Mouse (Mus musculus) heart, embryonic 14.5 days (tissue): ENCODE results near the gene Nup54. TPM values are rescaled to one million over a fixed set of nuclear protein-coding genes. Genes with fewer than 3 reads are reported as not detected.

Experiments used
- ATAC-seq: fragments of 200-750 bp; cut with Nextera tagmentation; 2 replicates; pipeline ENCODE4 v1.8.0; 2017; ENCODE audit warnings: low read depth, moderate TSS enrichment; ENCODE audit not compliant: insufficient number of reproducible peaks, insufficient read depth, low FRiP score
- H3K27ac ChIP-seq, 2 experiments: fragments of 200-500 bp in 1 of 2; fragments of 300-500 bp in 1 of 2; sonication (generic) in 1 of 2; replicated peaks in 1 of 2; 2 replicates each; pipeline ENCODE4 v1.5.1; 2012 to 2014; ENCODE audit warnings: low read depth in 2 of 2, low read length in 2 of 2, control low read depth in 1 of 2, mild to moderate bottlenecking in 1 of 2, mixed read lengths in 1 of 2; ENCODE audit not compliant: control insufficient read depth in 1 of 2, insufficient read depth in 1 of 2
- H3K27me3 ChIP-seq: fragments of 300-500 bp; sonication (generic); 2 replicates; pipeline ENCODE4 v1.6.1; 2014; ENCODE audit warnings: mild to moderate bottlenecking, low read length, control low read depth; ENCODE audit not compliant: control insufficient read depth, insufficient read depth
- H3K36me3 ChIP-seq: fragments of 300-500 bp; sonication (generic); 2 replicates; pipeline ENCODE4 v1.6.1; 2014; ENCODE audit warnings: mild to moderate bottlenecking, control low read depth, low read length, mixed read lengths; ENCODE audit not compliant: control insufficient read depth, insufficient read depth
- H3K4me1 ChIP-seq, 2 experiments: fragments of 200-500 bp in 1 of 2; fragments of 300-500 bp in 1 of 2; sonication (generic) in 1 of 2; 2 replicates each; pipeline ENCODE4 v1.6.1; 2012 to 2014; ENCODE audit warnings: low read length in 2 of 2, control low read depth in 1 of 2, mixed read lengths in 1 of 2; ENCODE audit not compliant: control insufficient read depth in 2 of 2, insufficient read depth in 2 of 2
- H3K4me2 ChIP-seq: fragments of 300-500 bp; sonication (generic); 2 replicates; pipeline ENCODE4 v1.6.1; 2014; ENCODE audit warnings: mild to moderate bottlenecking, low read length
- H3K4me3 ChIP-seq, 2 experiments: fragments of 200-500 bp in 1 of 2; fragments of 300-500 bp in 1 of 2; sonication (generic) in 1 of 2; 2 replicates each; pipeline ENCODE4 v1.5.1; 2012 to 2014; ENCODE audit warnings: low read length in 2 of 2, mild to moderate bottlenecking in 2 of 2, control low read depth in 1 of 2, low read depth in 1 of 2, moderate library complexity in 1 of 2; ENCODE audit not compliant: control insufficient read depth in 1 of 2, insufficient read depth in 1 of 2
- H3K9ac ChIP-seq: fragments of 300-500 bp; sonication (generic); 2 replicates; pipeline ENCODE4 v1.6.1; 2014; ENCODE audit warnings: mild to moderate bottlenecking, low read length
- H3K9me3 ChIP-seq: fragments of 300-500 bp; sonication (generic); 2 replicates; pipeline ENCODE4 v1.6.1; 2016; ENCODE audit warnings: low read length, control low read depth; ENCODE audit not compliant: control insufficient read depth
- whole genome bisulfite sequencing: fragments of 180-500 bp; shearing (Covaris S2); extraction: QIAGEN DNeasy Blood & Tissue Kit; methylation state at CpG from one replicate; pipeline ENCODE4 v1.1.7; 2014; 5-methylcytosine and 5-hydroxymethylcytosine counted together
- microRNA-seq: library from miRNA; unstranded; fragments of <30 nt; microRNA quantifications from one replicate; pipeline ENCODE4, GENCODE M21; 2016
- polyA plus RNA-seq: library from polyadenylated mRNA; unstranded; fragments of >200 nt; fragmentation: Nextera tagmentation; extraction: Ambion mirVana; gene quantifications from 2 replicates; pipeline ENCODE4 v1.2.1, GENCODE M21; 2014

Gene Nup54
- polyA plus RNA-seq, 1 experiment from 2014 or later, result 35.9 TPM

DNA sequence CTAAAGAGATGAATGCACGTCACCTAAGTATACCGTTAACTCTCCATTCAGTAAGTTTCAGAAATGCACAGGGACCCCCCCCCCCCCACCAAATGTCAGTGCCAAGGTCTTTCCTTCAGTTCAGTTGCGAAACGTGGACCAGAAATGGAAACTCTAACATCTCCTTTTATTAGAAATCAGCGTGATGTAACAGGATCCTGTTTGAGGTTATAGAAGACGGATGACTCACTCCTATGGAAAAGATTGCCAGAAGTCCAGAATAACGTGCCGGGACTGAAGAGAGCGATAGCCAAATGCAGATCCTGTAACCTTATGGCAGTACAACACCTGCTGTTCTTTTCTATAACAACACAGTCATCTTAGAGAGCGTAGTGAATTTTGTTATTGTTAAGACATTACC, 66.6 kb downstream of the Nup54 start:
- Histone ChIP-seq H3K9me3 (no peaks in the 10 kb centered on the region), H3K36me3 (no peaks in the 10 kb centered on the region), H3K4me3 (no peak overlapping the region), H3K4me2 (no peak overlapping the region), H3K27me3 (no peaks in the 10 kb centered on the region), H3K27ac (peak overlapping the region in 1 of 2 experiments; percentile 61; a peak in 2 of 4 replicates), H3K4me1 (peaks cover 5% of the 10 kb centered on the region in 2 experiments; a peak in 2 of 4 replicates), H3K9ac (no peak overlapping the region)
- WGBS, result 51% methylated on average over 10 of the region's 10 CpGs
- ATAC-seq, result no peak

DNA sequence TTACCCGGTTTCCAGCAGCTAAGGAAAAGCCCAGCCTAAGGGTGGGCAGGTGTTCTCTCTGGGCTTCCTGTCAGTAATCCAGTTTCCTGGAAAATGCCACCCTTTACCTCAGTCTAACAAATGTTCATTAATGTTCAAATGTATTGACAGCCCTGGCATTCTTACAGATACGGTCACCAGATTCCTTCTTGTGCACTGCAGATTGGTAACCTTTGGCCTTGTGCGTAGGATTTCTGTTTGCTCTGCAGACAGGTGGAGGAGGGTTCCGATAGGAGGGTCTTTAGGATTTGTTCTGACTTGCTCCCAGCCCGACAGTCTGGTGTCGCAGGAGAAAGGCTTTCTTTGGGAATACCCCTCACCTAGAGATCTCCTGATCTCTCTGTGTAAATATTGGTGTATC, 68.5 kb downstream of the Nup54 start:
- H3K27me3 ChIP-seq, result no peaks in the 10 kb centered on the region
- no peaks in the 10 kb centered on the region for H3K9me3 ChIP-seq
- 67% methylated on average over 6 of the region's 6 CpGs for WGBS
- no peaks in the 10 kb centered on the region for H3K36me3 ChIP-seq
- peaks cover 0 to 5% of the 10 kb centered on the region in 2 experiments; a peak in 2 of 4 replicates for H3K4me1 ChIP-seq
- no peak overlapping the region for H3K27ac ChIP-seq
- H3K4me2 ChIP-seq, result no peak overlapping the region
- no peak for ATAC-seq
- no peak overlapping the region for H3K9ac ChIP-seq
- no peak overlapping the region for H3K4me3 ChIP-seq

Small RNA genes within 50 kb of the gene (microRNA-seq; reads per million reads assigned to microRNA genes)
- not detected for gene Mir6415

Other genes with a start within 250 kb of the Nup54 start
- not detected in 2 replicates for gene U90926, start 219.8 kb downstream of the Nup54 start, polyA plus RNA-seq
- not detected in 2 replicates for gene Ppef2, start 178.9 kb downstream of the Nup54 start, polyA plus RNA-seq
- gene Naaa, start 157.0 kb downstream of the Nup54 start, polyA plus RNA-seq, result 6.0 and 6.3 TPM in 2 replicates
- 23.4 and 25.8 TPM in 2 replicates for gene Sdad1, start 124.7 kb downstream of the Nup54 start, polyA plus RNA-seq
- gene Cxcl9, start 107.1 kb downstream of the Nup54 start, polyA plus RNA-seq, result not detected in 2 replicates
- gene Art3, start 103.4 kb downstream of the Nup54 start, polyA plus RNA-seq, result 59.2 and 60.2 TPM in 2 replicates
- gene Cxcl10, start 86.3 kb downstream of the Nup54 start, polyA plus RNA-seq, result 0.74 and 1.2 TPM in 2 replicates
- 14.3 and 15.6 TPM in 2 replicates for gene Scarb2, start 71.6 kb upstream of the Nup54 start, polyA plus RNA-seq
- gene Fam47e, start 119.8 kb upstream of the Nup54 start, polyA plus RNA-seq, result not detected in 2 replicates
- 87.2 and 94.8 TPM in 2 replicates for gene Stbd1, start 167.8 kb upstream of the Nup54 start, polyA plus RNA-seq
- 0.67 and 0.96 TPM in 2 replicates for gene Ccdc158, start 240.1 kb upstream of the Nup54 start, polyA plus RNA-seq
- 18.5 and 21.1 TPM in 2 replicates for gene Shroom3, start 248.2 kb upstream of the Nup54 start, polyA plus RNA-seq